Comparison of ENCODE assay signal across 9 mouse cellular contexts in the genomic region with DNA sequence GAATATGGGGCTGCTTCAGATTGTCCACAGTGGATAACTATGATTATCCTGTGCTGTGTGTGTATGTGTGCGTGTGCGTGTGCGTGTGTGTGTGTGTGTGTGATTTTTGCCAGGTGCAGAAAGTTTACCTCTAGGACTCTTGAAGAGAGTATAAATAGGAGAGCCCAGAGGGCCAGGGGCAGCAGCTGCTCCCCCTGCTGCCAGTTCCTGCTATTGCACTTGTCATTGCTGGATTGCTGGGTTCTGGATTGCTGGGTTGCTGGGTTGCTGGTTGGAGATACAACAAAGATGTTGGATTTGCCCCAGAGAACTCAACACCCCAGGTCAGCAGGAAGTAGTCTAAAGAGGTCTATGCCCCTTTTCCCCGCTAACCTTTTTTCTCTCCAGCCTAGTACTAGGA. TPM values are rescaled to one million over a fixed set of nuclear protein-coding genes. Genes with fewer than 3 reads are reported as not detected.
DNase-seq lines count a peak whose midpoint lies in the region; ATAC-seq lines count a peak whose summit lies in the region.
"Had no signal": no experiment of that assay in that cellular context is flagged by ENCODE, and none has a peak within 500 bp of the region (broad histone marks: within the 10 kb centered on the region; RNA-seq: fewer than 3 reads in every experiment).

No protein-coding gene starts in this region.

- H3K4me3 ChIP-seq in neural tube, embryonic 15.5 days (replicated peaks) = no peak overlapping the region
- no peak overlapping the region for H3K4me3 ChIP-seq in limb, embryonic 11.5 days (ENCODE audit: low read depth, low read length)
- H3K4me3 ChIP-seq: hindbrain, embryonic 15.5 days had no signal

- intact Hi-C loops in gastrocnemius, postnatal 36 days (cut with DNase I) = no loop called here

- peaks cover 7% of the 10 kb centered on the region for H3K4me1 ChIP-seq in neural tube, embryonic 15.5 days
- no peaks in the 10 kb centered on the region for H3K4me1 ChIP-seq in limb, embryonic 11.5 days (ENCODE audit: control insufficient read depth, insufficient read depth, low read length)

- no peaks in the 10 kb centered on the region for H3K36me3 ChIP-seq in neural tube, embryonic 15.5 days
- no peaks in the 10 kb centered on the region; the same call in 1 of the 2 replicates for H3K36me3 ChIP-seq in limb, embryonic 11.5 days (ENCODE audit: control insufficient read depth, insufficient read depth, low read length)
- H3K36me3 ChIP-seq: hindbrain, embryonic 15.5 days had no signal

- no peaks in the 10 kb centered on the region for H3K9me3 ChIP-seq in neural tube, embryonic 15.5 days (replicated peaks)
- H3K9me3 ChIP-seq in limb, embryonic 11.5 days (ENCODE audit: control insufficient read depth, low read length) = no peaks in the 10 kb centered on the region
- H3K9me3 ChIP-seq: hindbrain, embryonic 15.5 days had no signal

- H3K27me3 ChIP-seq in neural tube, embryonic 15.5 days (replicated peaks) = no peaks in the 10 kb centered on the region
- H3K27me3 ChIP-seq in limb, embryonic 11.5 days (ENCODE audit: control insufficient read depth, insufficient read depth, low read length) = no peaks in the 10 kb centered on the region
- H3K27me3 ChIP-seq: hindbrain, embryonic 15.5 days had no signal

- no peak overlapping the region for H3K9ac ChIP-seq in neural tube, embryonic 15.5 days (replicated peaks)
- no peak overlapping the region for H3K9ac ChIP-seq in limb, embryonic 11.5 days (ENCODE audit: low read length)
- H3K9ac ChIP-seq: hindbrain, embryonic 15.5 days had no signal

- DNase-seq in gastrocnemius, adult 18-20 months (ENCODE audit: low spot score) = peak; percentile 47
- DNase-seq in gastrocnemius, postnatal 36 days = no peak
- peak; percentile 37 for DNase-seq in neural tube, embryonic 10.5 days (ENCODE audit: extremely low spot score, low spot score)
- peak; percentile 46 for DNase-seq in cerebellum, adult 8-10 months
- peak; percentile 69 for DNase-seq in limb, embryonic 11.5 days (ENCODE audit: low spot score)
- peak; percentile 12 for DNase-seq in spleen, adult 12 weeks (ENCODE audit: low spot score)
- no peak for DNase-seq in Muller cell, postnatal 12 days (ENCODE audit: inconsistent ontology term)

- no peak overlapping the region for H3K4me2 ChIP-seq in neural tube, embryonic 15.5 days
- H3K4me2 ChIP-seq in limb, embryonic 11.5 days (ENCODE audit: low read depth, severe bottlenecking) = no peak overlapping the region
- H3K4me2 ChIP-seq: hindbrain, embryonic 15.5 days had no signal

- no peak overlapping the region for H3K27ac ChIP-seq in neural tube, embryonic 15.5 days (replicated peaks)
- no peak overlapping the region for H3K27ac ChIP-seq in limb, embryonic 11.5 days (replicated peaks; ENCODE audit: low read depth, low read length)
- H3K27ac ChIP-seq: hindbrain, embryonic 15.5 days had no signal

- 72% methylated on average over 4 of the region's 4 CpGs for WGBS in neural tube, embryonic 15.5 days
- WGBS in limb, embryonic 11.5 days = 67% methylated on average over 4 of the region's 4 CpGs

- ATAC-seq in neural tube, embryonic 15.5 days (ENCODE audit: low FRiP score) = no peak
- no peak for ATAC-seq in limb, embryonic 11.5 days (ENCODE audit: insufficient number of reproducible peaks, low FRiP score, low TSS enrichment, low read depth)

RNA-seq across cellular contexts. Expression of a gene that starts 14.4 kb away (rescaled TPM):
- total RNA-seq in gastrocnemius, adult 18-20 months (2021) = 10 to 100 TPM; 61.5 to 67.2 TPM
- 10 to 100 TPM; 59.4 to 61.5 TPM for total RNA-seq in gastrocnemius, postnatal 36 days (2021)
- 66.3 and 68.9 TPM in 2 replicates for polyA plus RNA-seq in neural tube, embryonic 15.5 days (2015; fragmentation: Nextera tagmentation; extraction: Ambion mirVana)
- 10.6 and 12.2 TPM in 2 replicates for polyA plus RNA-seq in limb, embryonic 11.5 days (2014; fragmentation: Nextera tagmentation; extraction: Ambion mirVana)

RNA-seq across cellular contexts. Expression of a gene that starts 14.8 kb away (rescaled TPM):
- 1 to 10 TPM; 1.0 to 1.4 TPM for total RNA-seq in gastrocnemius, adult 18-20 months (2021)
- 1 to 10 TPM; 1.1 to 1.2 TPM for total RNA-seq in gastrocnemius, postnatal 36 days (2021)
- polyA plus RNA-seq in neural tube, embryonic 15.5 days (2015; fragmentation: Nextera tagmentation; extraction: Ambion mirVana) = 5.3 and 6.2 TPM in 2 replicates
- 1.4 and 1.9 TPM in 2 replicates for polyA plus RNA-seq in limb, embryonic 11.5 days (2014; fragmentation: Nextera tagmentation; extraction: Ambion mirVana)

Comparison
In these comparisons a context has a peak if more than half of its experiments do, and no peak if none do; other contexts are left out.
1. DNase-seq: peak in gastrocnemius, adult 18-20 months (single experiment), neural tube, embryonic 10.5 days (single experiment), cerebellum, adult 8-10 months (single experiment), limb, embryonic 11.5 days (single experiment) and spleen, adult 12 weeks (single experiment); none in gastrocnemius, postnatal 36 days (0 of 2) and Muller cell, postnatal 12 days (single experiment).